Mouse (Mus musculus) hindbrain, embryonic 13.5 days (tissue): Measurements from ENCODE around the gene Vmn2r19. TPM values are rescaled to one million over a fixed set of nuclear protein-coding genes. Genes with fewer than 3 reads are reported as not detected.
"Not testable (repeated sequence)": the region's sequence is repeated elsewhere in the genome, so short reads cannot be mapped to it uniquely, and the experiment has no call there.

Source experiments
- ATAC-seq: fragments of 200-750 bp; cut with Nextera tagmentation; 2 replicates; pipeline ENCODE4 v1.8.0; 2017; ENCODE audit warnings: moderate TSS enrichment; ENCODE audit not compliant: low FRiP score
- H3K27ac ChIP-seq: fragments of 300-500 bp; sonication (generic); 2 replicates; pipeline ENCODE4 v1.5.1; 2015; ENCODE audit warnings: inconsistent platforms, mild to moderate bottlenecking, moderate library complexity
- H3K27me3 ChIP-seq: fragments of 300-500 bp; sonication (generic); 2 replicates; pipeline ENCODE4 v1.6.1; 2015; ENCODE audit warnings: mild to moderate bottlenecking, inconsistent platforms
- H3K36me3 ChIP-seq: fragments of 300-500 bp; sonication (generic); 2 replicates; pipeline ENCODE4 v1.6.1; 2015; ENCODE audit warnings: mild to moderate bottlenecking, inconsistent platforms
- H3K4me1 ChIP-seq: fragments of 300-500 bp; sonication (generic); replicated peaks from 2 replicates; pipeline ENCODE4 v1.6.1; 2015; ENCODE audit warnings: inconsistent platforms
- H3K4me2 ChIP-seq: fragments of 300-500 bp; sonication (generic); 2 replicates; pipeline ENCODE4 v1.6.1; 2015; ENCODE audit warnings: inconsistent platforms, mild to moderate bottlenecking, moderate library complexity
- H3K4me3 ChIP-seq: fragments of 300-500 bp; sonication (generic); 2 replicates; pipeline ENCODE4 v1.5.1; 2015; ENCODE audit warnings: mild to moderate bottlenecking, inconsistent platforms
- H3K9ac ChIP-seq: fragments of 300-500 bp; sonication (generic); 2 replicates; pipeline ENCODE4 v1.6.1; 2015; ENCODE audit warnings: mild to moderate bottlenecking, inconsistent platforms
- H3K9me3 ChIP-seq: fragments of 300-500 bp; sonication (generic); 2 replicates; pipeline ENCODE4 v1.6.1; 2016; ENCODE audit warnings: inconsistent platforms
- WGBS: fragments of 180-500 bp; shearing (Covaris S2); methylation state at CpG from one replicate; pipeline ENCODE4 v1.1.7; 2015; 5-methylcytosine and 5-hydroxymethylcytosine counted together
- polyA plus RNA-seq: library from polyadenylated mRNA; unstranded; fragments of >200 nt; fragmentation: Nextera tagmentation; extraction: Ambion mirVana; gene quantifications from 2 replicates; pipeline ENCODE4 v1.2.1, GENCODE M21; 2015

Gene Vmn2r19
- polyA plus RNA-seq, 1 experiment from 2014 or later = not detected

GRCm38 (mm10) chr6:123292751-123293400 is 15.3 kb upstream of the Vmn2r19 start:
- H3K36me3 ChIP-seq = no peaks in the 10 kb centered on the region
- no peak for ATAC-seq
- 93% methylated on average over 1 of the region's 1 CpGs for WGBS

GRCm38 (mm10) chr6:123293509-123293908 is 14.6 kb upstream of the Vmn2r19 start:
- H3K9ac ChIP-seq, H3K4me2 ChIP-seq, H3K4me1 ChIP-seq, H3K27me3 ChIP-seq, H3K4me3 ChIP-seq, H3K36me3 ChIP-seq, H3K9me3 ChIP-seq, H3K27ac ChIP-seq, ATAC-seq: not testable (repeated sequence)
- WGBS = 94% methylated on average over 11 of the region's 11 CpGs

More at GRCm38 (mm10) chr6:123292751-123293400, 15.3 kb upstream of the Vmn2r19 start:
- Histone ChIP-seq H3K27me3 (no peaks in the 10 kb centered on the region), H3K9me3 (no peaks in the 10 kb centered on the region), H3K4me3 (no peak overlapping the region), H3K9ac (no peak overlapping the region), H3K4me1 (no peaks in the 10 kb centered on the region), H3K27ac (no peak overlapping the region), H3K4me2 (no peak overlapping the region)

GRCm38 (mm10) chr6:123296687-123297086 is 11.4 kb upstream of the Vmn2r19 start:
- Histone ChIP-seq H3K9ac (no peak overlapping the region), H3K4me3 (no peak overlapping the region), H3K27ac (no peak overlapping the region), H3K36me3 (no peaks in the 10 kb centered on the region), H3K4me2 (no peak overlapping the region), H3K27me3 (no peaks in the 10 kb centered on the region), H3K9me3 (no peaks in the 10 kb centered on the region), H3K4me1 (no peaks in the 10 kb centered on the region)
- no peak for ATAC-seq
- 72% methylated on average over 1 of the region's 1 CpGs for WGBS

- not testable (repeated sequence) for H3K9ac ChIP-seq
Measured at GRCm38 (mm10) chr6:123306315-123306714, 1.8 kb upstream of the Vmn2r19 start.

GRCm38 (mm10) chr6:123332503-123332902 is 24.4 kb downstream of the Vmn2r19 start:
- Histone ChIP-seq H3K4me3 (no peak overlapping the region), H3K9ac (no peak overlapping the region), H3K4me1 (no peaks in the 10 kb centered on the region), H3K9me3 (no peaks in the 10 kb centered on the region), H3K36me3 (no peaks in the 10 kb centered on the region), H3K27ac (no peak overlapping the region), H3K27me3 (no peaks in the 10 kb centered on the region), H3K4me2 (no peak overlapping the region)
- ATAC-seq = no peak
- WGBS = 28% methylated on average over 2 of the region's 2 CpGs

More at GRCm38 (mm10) chr6:123306315-123306714, 1.8 kb upstream of the Vmn2r19 start:
- H3K36me3 ChIP-seq, H3K27me3 ChIP-seq, H3K4me1 ChIP-seq, H3K27ac ChIP-seq, ATAC-seq, H3K9me3 ChIP-seq, H3K4me2 ChIP-seq, H3K4me3 ChIP-seq: not testable (repeated sequence)
- WGBS = 90% methylated on average over 7 of the region's 7 CpGs

- ATAC-seq = peak; percentile 28; the same call in 1 of the 2 replicates
- Histone ChIP-seq H3K4me1 (no peaks in the 10 kb centered on the region), H3K4me3 (no peak overlapping the region), H3K9ac (no peak overlapping the region), H3K9me3 (no peaks in the 10 kb centered on the region), H3K27me3 (no peaks in the 10 kb centered on the region), H3K27ac (no peak overlapping the region), H3K4me2 (no peak overlapping the region), H3K36me3 (no peaks in the 10 kb centered on the region)
Measured at GRCm38 (mm10) chr6:123340093-123340492, 32.0 kb downstream of the Vmn2r19 start.

GRCm38 (mm10) chr6:123346141-123346540 is 38.0 kb downstream of the Vmn2r19 start:
- H3K4me1 ChIP-seq = no peaks in the 10 kb centered on the region
- H3K4me2 ChIP-seq = no peak overlapping the region
- H3K9ac ChIP-seq = no peak overlapping the region
- H3K27me3 ChIP-seq = no peaks in the 10 kb centered on the region
- no peak overlapping the region for H3K27ac ChIP-seq
- H3K9me3 ChIP-seq = no peaks in the 10 kb centered on the region
- no peaks in the 10 kb centered on the region for H3K36me3 ChIP-seq
- WGBS = 94% methylated on average over 1 of the region's 1 CpGs
- no peak overlapping the region for H3K4me3 ChIP-seq
- no peak for ATAC-seq

Other genes with a start within 250 kb of the Vmn2r19 start
- 1.0 and 1.4 TPM in 2 replicates for gene Clec4a2, start 201.9 kb upstream of the Vmn2r19 start, polyA plus RNA-seq
- gene Clec4b2, start 135.4 kb upstream of the Vmn2r19 start, polyA plus RNA-seq = not detected in 2 replicates
- gene Clec4n, start 78.5 kb upstream of the Vmn2r19 start, polyA plus RNA-seq = 0.71 and 1.2 TPM in 2 replicates
- gene Clec4d, start 46.2 kb upstream of the Vmn2r19 start, polyA plus RNA-seq = not detected in 2 replicates
- not detected in 2 replicates for gene Clec4e, start 18.5 kb upstream of the Vmn2r19 start, polyA plus RNA-seq
- not detected in 2 replicates for gene Vmn2r20, start 109.8 kb downstream of the Vmn2r19 start, polyA plus RNA-seq
- gene Vmn2r21, start 225.1 kb downstream of the Vmn2r19 start, polyA plus RNA-seq = not detected in 2 replicates